Mouse (Mus musculus) right cerebral cortex, postnatal 4 days (tissue): ENCODE data around the gene Enox2.

Experiments
- DNase-seq: peaks from one replicate; pipeline ENCODE4 v3.0.0-alpha.2; 2022

The Enox2 gene

DNA sequence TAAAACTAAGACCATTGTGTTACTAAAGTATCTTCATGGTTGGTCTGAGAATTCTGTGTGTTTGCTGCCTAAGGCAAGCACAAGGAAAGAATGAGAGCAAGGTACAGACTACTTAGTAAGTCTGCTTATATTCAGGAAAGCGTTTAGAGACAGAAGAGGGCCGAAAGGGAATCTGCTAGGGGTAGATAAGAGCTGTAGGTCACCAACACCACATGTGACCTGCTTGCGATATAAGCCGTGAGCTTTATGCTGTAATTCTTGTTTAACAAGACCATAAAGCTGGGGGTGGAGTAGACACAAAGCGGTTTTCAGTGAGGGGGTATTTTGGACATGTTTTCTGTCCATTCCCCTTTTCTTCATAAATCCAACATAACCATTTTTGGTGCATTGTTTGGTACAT is 302.4 kb downstream of the Enox2 start:
- DNase-seq, result no peak

DNA sequence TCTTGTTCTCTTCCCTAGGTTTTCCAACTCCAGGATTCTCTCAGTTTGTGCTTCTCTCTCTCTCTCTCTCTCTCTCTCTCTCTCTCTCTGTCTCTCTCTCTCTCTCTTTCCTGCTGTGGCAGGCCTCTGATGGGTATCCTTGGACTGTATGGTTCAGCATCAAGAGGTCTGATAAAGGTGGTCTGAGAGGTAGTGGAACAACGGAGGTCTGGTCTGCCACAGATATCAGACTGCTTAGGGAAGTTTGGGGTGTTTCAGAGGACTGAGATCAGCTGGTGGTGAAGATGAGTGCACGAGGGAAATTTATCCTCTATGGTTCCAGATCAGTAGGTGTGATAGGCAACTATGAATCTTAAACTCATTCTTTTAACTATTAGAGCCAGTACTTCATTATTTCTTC is 303.6 kb downstream of the Enox2 start:
- DNase-seq, result no peak
